Mouse (Mus musculus) kidney, adult 9 months (tissue): ENCODE measurements around the gene Ppm1n.
A peak's percentile ranks its signal among the peaks of the same experiment; 100 is the strongest.

Experiments used
- DNase-seq: peaks from one replicate; pipeline ENCODE4 v3.0.0; 2022

Ppm1n gene

GRCm38 (mm10) chr7:19306819-19307738 lies 27.2 kb upstream of the Ppm1n start:
- no peak for DNase-seq

GRCm38 (mm10) chr7:19305796-19306765 lies 26.2 kb upstream of the Ppm1n start:
- DNase-seq: no peak

GRCm38 (mm10) chr7:19305413-19305735 lies 25.5 kb upstream of the Ppm1n start:
- no peak for DNase-seq

- no peak for DNase-seq
Measured at GRCm38 (mm10) chr7:19304501-19305412, 24.9 kb upstream of the Ppm1n start.

- DNase-seq: peak; percentile 77
Measured at GRCm38 (mm10) chr7:19303770-19304169, 23.9 kb upstream of the Ppm1n start.

GRCm38 (mm10) chr7:19303046-19303305 lies 23.1 kb upstream of the Ppm1n start:
- DNase-seq: no peak

GRCm38 (mm10) chr7:19302264-19303045 lies 22.6 kb upstream of the Ppm1n start:
- DNase-seq: no peak

- DNase-seq: no peak
Measured at GRCm38 (mm10) chr7:19301461-19302263, 21.8 kb upstream of the Ppm1n start.

GRCm38 (mm10) chr7:19300501-19301421 lies 20.9 kb upstream of the Ppm1n start:
- peak; percentile 86 for DNase-seq

GRCm38 (mm10) chr7:19299194-19299593 lies 19.3 kb upstream of the Ppm1n start:
- DNase-seq: peak; percentile 56

GRCm38 (mm10) chr7:19297794-19298193 lies 17.9 kb upstream of the Ppm1n start:
- DNase-seq: no peak

- DNase-seq: no peak
Measured at GRCm38 (mm10) chr7:19297034-19297433, 17.2 kb upstream of the Ppm1n start.

GRCm38 (mm10) chr7:19295503-19296185 lies 15.8 kb upstream of the Ppm1n start:
- peak; percentile 98 for DNase-seq

- no peak for DNase-seq
Measured at GRCm38 (mm10) chr7:19290969-19291596, 11.2 kb upstream of the Ppm1n start.

GRCm38 (mm10) chr7:19284763-19285162 lies 4.9 kb upstream of the Ppm1n start:
- peak; percentile 58 for DNase-seq

- no peak for DNase-seq
Measured at GRCm38 (mm10) chr7:19283406-19283804, 3.5 kb upstream of the Ppm1n start.

GRCm38 (mm10) chr7:19282791-19283405 lies 3.0 kb upstream of the Ppm1n start:
- peak; percentile 52 for DNase-seq

GRCm38 (mm10) chr7:19282385-19282784 lies 2.5 kb upstream of the Ppm1n start, which contains the start of gene Rtn2:
Rtn2 (plus strand) TSS chr7:19282624.
- DNase-seq: peak; percentile 74
